Comparison of ENCODE assay signal across 15 mouse cellular contexts in genomic region chr12:111489261-111489865, GRCm38 (mm10). TPM values are rescaled to one million over a fixed set of nuclear protein-coding genes. Genes with fewer than 3 reads are reported as not detected.
"Had no signal": no experiment of that assay in that cellular context is flagged by ENCODE, and none has a peak within 500 bp of the region (broad histone marks: within the 10 kb centered on the region; RNA-seq: fewer than 3 reads in every experiment).

No protein-coding gene starts in this region.

- H3K9me3 ChIP-seq: hindbrain, embryonic 13.5 days; intestine, embryonic 15.5 days; limb, embryonic 12.5 days; midbrain, embryonic 15.5 days; neural tube, embryonic 12.5 days had no signal

- DNase-seq: lung, embryonic 14.5 days; lung, postnatal 14 days; thymus, postnatal 4 days had no signal

- H3K4me2 ChIP-seq: hindbrain, embryonic 13.5 days; intestine, embryonic 15.5 days; limb, embryonic 12.5 days; lung, embryonic 14.5 days; midbrain, embryonic 11.5 days; midbrain, embryonic 15.5 days; neural tube, embryonic 12.5 days had no signal

- H3K9ac ChIP-seq: hindbrain, embryonic 13.5 days; intestine, embryonic 15.5 days; lung, embryonic 14.5 days; midbrain, embryonic 15.5 days; neural tube, embryonic 12.5 days had no signal

- H3K4me3 ChIP-seq: hindbrain, embryonic 13.5 days; intestine, embryonic 15.5 days; layer of hippocampus, adult 2 months; limb, embryonic 12.5 days; megakaryocyte, embryonic 14.5 days; midbrain, embryonic 15.5 days; neural tube, embryonic 12.5 days had no signal

- H3K36me3 ChIP-seq: hindbrain, embryonic 13.5 days; intestine, embryonic 15.5 days; limb, embryonic 12.5 days; midbrain, embryonic 15.5 days; neural tube, embryonic 12.5 days had no signal

- H3K27ac ChIP-seq: hindbrain, embryonic 13.5 days; intestine, embryonic 15.5 days; layer of hippocampus, adult 2 months; limb, embryonic 12.5 days; macrophage; midbrain, embryonic 15.5 days; neural tube, embryonic 12.5 days had no signal

- ATAC-seq: intestine, embryonic 15.5 days; midbrain, embryonic 15.5 days had no signal

RNA-seq across cellular contexts. Expression of gene Gm266, which starts 3.7 kb away (rescaled TPM):
- total RNA-seq: liver, adult 2 months; monocyte, adult 5-6 weeks; neutrophil, adult 5-6 weeks had no signal
- polyA plus RNA-seq: liver, adult 2 months; macrophage had no signal
